Mouse (Mus musculus) ES-E14 (cell line): Measurements from ENCODE around the gene Lsm6. TPM values are rescaled to one million over a fixed set of nuclear protein-coding genes. Genes with fewer than 3 reads are reported as not detected.

Source experiments
- DNase-seq: peaks from one replicate; pipeline ENCODE4 v3.0.0-alpha.2; 2013; ENCODE audit warnings: low read depth, low spot score
- H3K27ac ChIP-seq: 2 replicates; pipeline ENCODE4 v1.5.1; 2012; ENCODE audit warnings: low read depth, mild to moderate bottlenecking, low read length, moderate library complexity, mixed read lengths; ENCODE audit not compliant: poor library complexity, insufficient read depth, severe bottlenecking
- H3K36me3 ChIP-seq: 2 replicates; pipeline ENCODE4 v1.6.1; 2012; ENCODE audit warnings: mild to moderate bottlenecking, low read length, moderate library complexity, mixed read lengths; ENCODE audit not compliant: control insufficient read depth, poor library complexity, insufficient read depth, severe bottlenecking
- H3K4me1 ChIP-seq, 2 experiments: fragments of 150-350 bp in 1 of 2; sonication (generic) in 1 of 2; 2 replicates each; pipeline ENCODE4 v1.6.1; 2012; ENCODE audit warnings: low read length in 2 of 2, mild to moderate bottlenecking in 1 of 2, mixed read lengths in 1 of 2; ENCODE audit not compliant: control insufficient read depth in 2 of 2, insufficient read depth in 2 of 2, poor library complexity in 1 of 2
- H3K4me3 ChIP-seq, 2 experiments: fragments of 150-350 bp in 1 of 2; sonication (generic) in 1 of 2; 2 replicates each; pipeline ENCODE4 v1.5.1; 2012; ENCODE audit warnings: low read length in 2 of 2, low read depth in 1 of 2, mild to moderate bottlenecking in 1 of 2, mixed read lengths in 1 of 2; ENCODE audit not compliant: insufficient read depth in 1 of 2, poor library complexity in 1 of 2, severe bottlenecking in 1 of 2
- H3K9ac ChIP-seq: 2 replicates; pipeline ENCODE4 v1.6.1; 2012; ENCODE audit warnings: low read depth, mild to moderate bottlenecking, low read length, mixed read lengths; ENCODE audit not compliant: poor library complexity, insufficient read depth, severe bottlenecking
- H3K9me3 ChIP-seq: fragments of 150-350 bp; sonication (generic); 2 replicates; pipeline ENCODE4 v1.6.1; 2012; ENCODE audit warnings: low read depth, mild to moderate bottlenecking, low read length; ENCODE audit not compliant: control insufficient read depth, insufficient read depth
- CHD2 ChIP-seq: IDR thresholded peaks from 2 replicates; pipeline ENCODE4 v1.6.1; 2014; ENCODE audit warnings: mild to moderate bottlenecking, low read depth, low read length, inconsistent platforms
- HCFC1 ChIP-seq: IDR thresholded peaks from 2 replicates; pipeline ENCODE4 v1.6.1; 2012; ENCODE audit warnings: low read length, inconsistent platforms, borderline replicate concordance; ENCODE audit not compliant: insufficient read depth
- MAFK ChIP-seq: IDR thresholded peaks from 2 replicates; pipeline ENCODE4 v1.6.1; 2014; ENCODE audit warnings: mild to moderate bottlenecking, low read depth, low read length, inconsistent platforms; ENCODE audit not compliant: insufficient read depth
- ZC3H11A ChIP-seq: IDR thresholded peaks from 2 replicates; pipeline ENCODE4 v1.6.1; 2012; ENCODE audit warnings: low read depth, mild to moderate bottlenecking, inconsistent platforms, low read length, borderline replicate concordance
- ZNF384 ChIP-seq: IDR thresholded peaks from 2 replicates; pipeline ENCODE4 v1.6.1; 2012; ENCODE audit warnings: low read depth, low read length, inconsistent platforms
- in situ Hi-C, 2 experiments: fragments of 600-800 bp; cut with MboI; formaldehyde crosslinking; loops; one replicate each; pipeline ENCODE4 v1.15.1; 2025; ENCODE audit warnings: low sequenced_read_pairs in 2 of 2, inconsistent platforms in 1 of 2; ENCODE audit not compliant: unreplicated experiment in 2 of 2
- total RNA-seq: library from RNA; depleted of rRNA; stranded (reverse); fragments of 300-350 nt; gene quantifications from 2 replicates; pipeline ENCODE4 v1.2.3, GENCODE M21; 2012

The Lsm6 gene
- total RNA-seq, 1 experiment, result 58.3 TPM

GRCm38 (mm10) chr8:78806006-78806405 is 14.9 kb downstream of the Lsm6 start:
- H3K36me3 ChIP-seq, result peaks cover 31% of the 10 kb centered on the region
- TF ChIP-seq ZNF384 (no peak), HCFC1 (no peak), MAFK (no peak), ZC3H11A (no peak), CHD2 (no peak)
- no peak overlapping the region for H3K27ac ChIP-seq
- in situ Hi-C loops, result no loop called here
- DNase-seq, result no peak
- no peak overlapping the region for H3K4me3 ChIP-seq
- H3K9ac ChIP-seq, result no peak overlapping the region
- no peaks in the 10 kb centered on the region for H3K4me1 ChIP-seq
- no peaks in the 10 kb centered on the region for H3K9me3 ChIP-seq

- Histone ChIP-seq H3K9me3 (no peaks in the 10 kb centered on the region), H3K27ac (no peak overlapping the region), H3K36me3 (peaks cover 11% of the 10 kb centered on the region), H3K4me1 (no peaks in the 10 kb centered on the region), H3K4me3 (no peak overlapping the region), H3K9ac (no peak overlapping the region)
- no peak for DNase-seq
- TF ChIP-seq CHD2 (no peak), ZNF384 (no peak), MAFK (no peak), ZC3H11A (no peak), HCFC1 (no peak)
- in situ Hi-C loops, result no loop called here
Measured at GRCm38 (mm10) chr8:78801201-78801600, 19.7 kb downstream of the Lsm6 start.

- Histone ChIP-seq H3K27ac (no peak overlapping the region), H3K4me1 (no peaks in the 10 kb centered on the region), H3K36me3 (no peaks in the 10 kb centered on the region), H3K9me3 (no peaks in the 10 kb centered on the region), H3K4me3 (no peak overlapping the region), H3K9ac (no peak overlapping the region)
- no peak for DNase-seq
- in situ Hi-C loops, result no loop called here
- TF ChIP-seq ZNF384 (no peak), ZC3H11A (no peak), HCFC1 (no peak), MAFK (no peak), CHD2 (no peak)
Measured at GRCm38 (mm10) chr8:78798671-78799070, 22.3 kb downstream of the Lsm6 start.

GRCm38 (mm10) chr8:78797985-78798384 is 23.0 kb downstream of the Lsm6 start:
- TF ChIP-seq ZC3H11A, result no peak
- TF ChIP-seq CHD2, result no peak
- TF ChIP-seq HCFC1, result no peak
- no peak for TF ChIP-seq MAFK
- no peak for TF ChIP-seq ZNF384
- Histone ChIP-seq H3K4me3 (no peak overlapping the region), H3K27ac (0 out of 2 replicates have a peak overlapping the region, but pooled peaks have one; percentile 37), H3K36me3 (no peaks in the 10 kb centered on the region), H3K4me1 (no peaks in the 10 kb centered on the region), H3K9me3 (no peaks in the 10 kb centered on the region), H3K9ac (no peak overlapping the region)
- in situ Hi-C loops, result no loop called here
- DNase-seq, result no peak

- in situ Hi-C loops, result no loop called here
- H3K36me3 ChIP-seq, result no peaks in the 10 kb centered on the region
- H3K9ac ChIP-seq, result no peak overlapping the region
- H3K4me3 ChIP-seq, result no peak overlapping the region
- H3K4me1 ChIP-seq, result no peaks in the 10 kb centered on the region
- no peak for DNase-seq
- no peak for TF ChIP-seq ZNF384
- no peak for TF ChIP-seq CHD2
- no peak for TF ChIP-seq HCFC1
- TF ChIP-seq ZC3H11A, result no peak
- TF ChIP-seq MAFK, result no peak
- H3K9me3 ChIP-seq, result no peaks in the 10 kb centered on the region
- H3K27ac ChIP-seq, result no peak overlapping the region
Measured at GRCm38 (mm10) chr8:78793231-78793630, 27.7 kb downstream of the Lsm6 start.
